Mouse (Mus musculus) myocyte (in vitro differentiated cells): ENCODE results near the gene Cfap299. TPM values are rescaled to one million over a fixed set of nuclear protein-coding genes. Genes with fewer than 3 reads are reported as not detected.

Experiments used
- H3K27me3 ChIP-seq: one replicate; pipeline ENCODE4 v1.6.1; 2011; ENCODE audit not compliant: control insufficient read depth, insufficient read depth, insufficient read length
- H3K36me3 ChIP-seq: one replicate; pipeline ENCODE4 v1.6.1; 2011; ENCODE audit not compliant: control insufficient read depth, insufficient read depth
- H3K4me2 ChIP-seq: one replicate; pipeline ENCODE4 v1.6.1; 2011; ENCODE audit warnings: low read depth, control low read depth
- H3K4me3 ChIP-seq: one replicate; pipeline ENCODE4 v1.5.1; 2011; ENCODE audit warnings: mild to moderate bottlenecking, control low read depth, moderate library complexity
- H3K79me2 ChIP-seq: one replicate; pipeline ENCODE4 v1.6.1; 2011; ENCODE audit not compliant: control insufficient read depth, insufficient read depth
- H3ac ChIP-seq: one replicate; pipeline ENCODE4 v1.6.1; 2011; ENCODE audit not compliant: control insufficient read depth, insufficient read length
- CEBPB ChIP-seq: IDR thresholded peaks from 2 replicates; pipeline ENCODE4 v1.6.1; 2011; ENCODE audit warnings: mild to moderate bottlenecking, moderate library complexity; ENCODE audit not compliant: poor library complexity, insufficient read depth, severe bottlenecking
- E2F4 ChIP-seq: IDR thresholded peaks from one replicate; pipeline ENCODE4 v1.6.1; 2011; ENCODE audit warnings: mild to moderate bottlenecking, control low read depth, moderate library complexity; ENCODE audit not compliant: insufficient read depth
- MAX ChIP-seq: IDR thresholded peaks from one replicate; pipeline ENCODE4 v1.6.1; 2011; ENCODE audit warnings: low read depth, mild to moderate bottlenecking, control low read depth
- MYOD1 ChIP-seq, 3 experiments: IDR thresholded peaks; one replicate each; pipeline ENCODE4 v1.6.1; 2011; ENCODE audit warnings: control low read depth in 2 of 3, low read depth in 2 of 3, mild to moderate bottlenecking in 2 of 3, moderate library complexity in 1 of 3; ENCODE audit not compliant: insufficient read length in 2 of 3, control insufficient read depth in 1 of 3
- MYOG ChIP-seq, 3 experiments: IDR thresholded peaks; one replicate each; pipeline ENCODE4 v1.6.1; 2011; ENCODE audit warnings: control low read depth in 2 of 3, low read depth in 2 of 3, mild to moderate bottlenecking in 2 of 3; ENCODE audit not compliant: insufficient read length in 2 of 3, control insufficient read depth in 1 of 3, insufficient read depth in 1 of 3
- POLR2A ChIP-seq: IDR thresholded peaks from one replicate; pipeline ENCODE4 v1.6.1; 2011; ENCODE audit warnings: low read depth, mild to moderate bottlenecking, control low read depth, moderate library complexity; ENCODE audit not compliant: insufficient read length
- POLR2AphosphoS2 ChIP-seq: IDR thresholded peaks from one replicate; pipeline ENCODE4 v1.6.1; 2011; ENCODE audit warnings: low read depth, control low read depth; ENCODE audit not compliant: insufficient read length
- REST ChIP-seq: IDR thresholded peaks from one replicate; pipeline ENCODE4 v1.6.1; 2011; ENCODE audit warnings: mild to moderate bottlenecking, control low read depth, moderate library complexity; ENCODE audit not compliant: insufficient read depth, insufficient read length
- SRF ChIP-seq: IDR thresholded peaks from one replicate; pipeline ENCODE4 v1.6.1; 2011; ENCODE audit warnings: low read depth; ENCODE audit not compliant: control insufficient read depth, insufficient read length
- TCF12 ChIP-seq: IDR thresholded peaks from one replicate; pipeline ENCODE4 v1.6.1; 2011; ENCODE audit warnings: mild to moderate bottlenecking, control low read depth; ENCODE audit not compliant: poor library complexity, insufficient read depth, severe bottlenecking
- TCF3 ChIP-seq: IDR thresholded peaks from one replicate; pipeline ENCODE4 v1.6.1; 2011; ENCODE audit warnings: low read depth, control low read depth; ENCODE audit not compliant: insufficient read length
- USF1 ChIP-seq: IDR thresholded peaks from one replicate; pipeline ENCODE4 v1.6.1; 2011; ENCODE audit warnings: low read depth, mild to moderate bottlenecking, control low read depth, moderate library complexity
- polyA plus RNA-seq: library from polyadenylated mRNA; unstranded; fragments of >200 nt; fragmentation: generic; extraction: Trizol; gene quantifications from one replicate; pipeline ENCODE4 v1.2.1, GENCODE M21; 2012; ENCODE audit warnings: missing spikeins

The Cfap299 gene
- polyA plus RNA-seq, 1 experiment = not detected

DNA sequence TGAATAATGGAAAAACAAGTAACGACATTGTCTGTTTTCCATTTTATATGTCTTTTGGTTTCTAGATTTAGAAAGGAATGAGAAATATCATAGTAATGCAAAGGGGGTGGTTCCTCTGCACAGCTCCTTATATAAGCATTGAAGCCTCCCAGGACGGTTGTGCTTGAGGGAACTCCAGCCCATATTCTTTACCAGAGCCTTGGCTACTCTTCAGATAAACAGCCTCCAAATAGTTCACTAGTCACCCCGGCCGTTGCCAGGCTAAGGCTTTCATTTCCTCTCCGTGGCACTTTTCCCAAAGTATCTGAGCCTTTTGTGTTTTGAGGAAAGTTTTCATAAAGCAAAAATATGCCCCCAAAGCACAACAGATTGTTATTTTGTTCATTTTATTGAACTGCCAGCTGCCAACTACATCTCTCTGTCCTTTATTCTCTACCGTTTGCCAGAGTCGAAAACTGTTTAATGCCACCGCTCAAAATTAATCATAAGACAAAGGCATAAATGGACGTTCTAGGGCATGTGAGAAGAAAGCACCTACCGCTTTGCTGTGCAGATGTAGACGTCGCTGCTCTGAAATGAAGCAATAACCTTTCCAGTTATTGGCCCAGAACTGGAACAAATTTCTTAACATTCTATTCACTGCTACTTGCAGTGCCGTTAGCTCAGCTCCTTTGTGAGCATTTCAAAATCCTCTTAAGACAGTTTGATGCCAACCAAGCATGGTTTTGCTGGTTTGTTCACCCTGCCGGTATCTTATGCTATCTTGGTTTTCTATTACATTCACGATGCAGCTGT, 433.0 kb downstream of the Cfap299 start:
- no peak overlapping the region for H3K4me3 ChIP-seq
- no peaks in the 10 kb centered on the region for H3K36me3 ChIP-seq
- no peak for TF ChIP-seq CEBPB
- TF ChIP-seq MYOD1 (IDR thresholded peaks at IDR 0.05; ENCODE audit: control insufficient read depth in 1 of 3, insufficient read length in 2 of 3, low read depth in 2 of 3) = no peak
- no peak for TF ChIP-seq REST
- no peak for TF ChIP-seq MYOG (IDR thresholded peaks at IDR 0.05; ENCODE audit: control insufficient read depth in 1 of 3, insufficient read depth in 1 of 3, insufficient read length in 2 of 3, low read depth in 2 of 3)
- TF ChIP-seq MAX = no peak
- TF ChIP-seq POLR2A = no peak
- TF ChIP-seq USF1 = no peak
- no peak for TF ChIP-seq POLR2AphosphoS2
- TF ChIP-seq TCF12 = no peak
- TF ChIP-seq SRF = no peak
- no peak for TF ChIP-seq TCF3
- TF ChIP-seq E2F4 = no peak
- no peaks in the 10 kb centered on the region for H3K27me3 ChIP-seq
- H3K4me2 ChIP-seq = no peak overlapping the region
- no peaks in the 10 kb centered on the region for H3K79me2 ChIP-seq
- no peak overlapping the region for H3ac ChIP-seq

DNA sequence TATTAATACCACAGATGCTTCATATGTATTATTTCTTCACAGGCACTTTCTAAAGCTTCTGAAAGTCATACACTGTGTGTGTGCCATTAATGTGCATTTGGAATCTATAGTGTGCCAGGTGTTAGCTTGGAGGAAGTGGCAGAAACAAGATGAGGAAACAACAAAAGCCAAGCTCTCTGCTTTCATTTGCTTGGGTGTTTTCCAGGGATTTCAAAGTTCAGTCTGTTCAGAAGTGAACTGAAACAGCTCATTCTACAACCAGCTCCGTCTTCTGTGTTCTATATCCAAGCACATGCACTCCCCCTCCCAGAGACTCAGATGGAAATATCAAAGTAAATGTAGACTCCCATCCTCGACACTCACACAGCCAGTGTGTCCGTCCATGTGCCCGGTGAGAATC, 449.5 kb downstream of the Cfap299 start:
- Histone ChIP-seq H3K79me2 (no peaks in the 10 kb centered on the region), H3K4me2 (no peak overlapping the region), H3K27me3 (no peaks in the 10 kb centered on the region), H3K4me3 (no peak overlapping the region), H3K36me3 (no peaks in the 10 kb centered on the region), H3ac (no peak overlapping the region)
- no peak for TF ChIP-seq USF1
- no peak for TF ChIP-seq MYOG (IDR thresholded peaks at IDR 0.05; ENCODE audit: control insufficient read depth in 1 of 3, insufficient read depth in 1 of 3, insufficient read length in 2 of 3, low read depth in 2 of 3)
- no peak for TF ChIP-seq POLR2A
- no peak for TF ChIP-seq SRF
- TF ChIP-seq REST = no peak
- no peak for TF ChIP-seq E2F4
- TF ChIP-seq MAX = no peak
- no peak for TF ChIP-seq TCF3
- TF ChIP-seq MYOD1 (IDR thresholded peaks at IDR 0.05; ENCODE audit: control insufficient read depth in 1 of 3, insufficient read length in 2 of 3, low read depth in 2 of 3) = no peak
- no peak for TF ChIP-seq TCF12
- TF ChIP-seq CEBPB = no peak
- no peak for TF ChIP-seq POLR2AphosphoS2

DNA sequence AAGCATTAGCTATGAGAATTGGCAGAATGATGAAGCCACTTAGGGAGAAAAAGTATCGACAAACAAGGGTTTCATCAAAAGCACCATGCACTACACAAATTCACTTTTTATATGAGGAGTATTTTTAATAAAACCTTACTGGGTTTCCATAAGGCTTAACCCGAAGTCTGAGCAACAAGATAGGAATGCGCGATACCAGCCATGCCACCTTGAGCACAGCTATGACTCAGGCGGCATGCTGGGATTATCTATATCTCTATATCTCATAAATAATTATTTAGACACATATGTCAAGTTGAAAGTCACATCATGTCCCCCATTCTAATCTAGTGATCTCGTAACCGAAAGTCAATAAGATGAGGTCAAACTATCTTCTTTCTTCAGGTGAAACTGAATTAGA, 453.0 kb downstream of the Cfap299 start:
- no peaks in the 10 kb centered on the region for H3K27me3 ChIP-seq
- H3K79me2 ChIP-seq = no peaks in the 10 kb centered on the region
- H3ac ChIP-seq = no peak overlapping the region
- TF ChIP-seq MYOD1 (IDR thresholded peaks at IDR 0.05; ENCODE audit: control insufficient read depth in 1 of 3, insufficient read length in 2 of 3, low read depth in 2 of 3) (no peak), CEBPB (no peak), MAX (no peak), MYOG (IDR thresholded peaks at IDR 0.05; ENCODE audit: control insufficient read depth in 1 of 3, insufficient read depth in 1 of 3, insufficient read length in 2 of 3, low read depth in 2 of 3) (no peak), E2F4 (no peak), POLR2A (no peak)
- H3K4me2 ChIP-seq = no peak overlapping the region
- no peak overlapping the region for H3K4me3 ChIP-seq
- no peaks in the 10 kb centered on the region for H3K36me3 ChIP-seq

DNA sequence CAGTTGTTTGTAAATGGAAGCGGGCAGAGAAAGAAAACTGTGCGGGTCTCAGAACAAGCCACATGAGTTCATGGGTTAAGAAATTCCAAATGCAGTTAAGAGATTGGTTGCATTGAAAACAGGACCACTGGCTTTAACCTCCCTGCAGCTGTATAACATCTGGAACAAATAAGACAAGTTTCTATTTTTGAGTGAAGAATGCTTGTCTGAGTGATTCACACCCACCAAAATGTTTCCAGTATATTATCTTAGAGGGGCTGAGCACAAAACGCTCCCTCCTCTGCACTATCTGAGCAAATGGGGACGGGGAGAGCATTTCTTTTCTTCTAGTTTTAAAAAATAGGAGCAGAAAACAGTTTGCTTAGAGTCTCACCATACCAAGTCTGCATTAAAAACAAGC, 458.6 kb downstream of the Cfap299 start:
- H3ac ChIP-seq = no peak overlapping the region
- H3K27me3 ChIP-seq = peaks cover 9% of the 10 kb centered on the region
- no peak overlapping the region for H3K4me2 ChIP-seq
- no peak for TF ChIP-seq TCF3
- TF ChIP-seq TCF12 = no peak
- TF ChIP-seq MAX = no peak
- no peak for TF ChIP-seq E2F4
- TF ChIP-seq MYOD1 (IDR thresholded peaks at IDR 0.05; ENCODE audit: control insufficient read depth in 1 of 3, insufficient read length in 2 of 3, low read depth in 2 of 3) = no peak
- no peak for TF ChIP-seq POLR2AphosphoS2
- TF ChIP-seq USF1 = no peak
- no peak for TF ChIP-seq MYOG (IDR thresholded peaks at IDR 0.05; ENCODE audit: control insufficient read depth in 1 of 3, insufficient read depth in 1 of 3, insufficient read length in 2 of 3, low read depth in 2 of 3)
- TF ChIP-seq REST = no peak
- no peak for TF ChIP-seq POLR2A
- TF ChIP-seq SRF = no peak
- TF ChIP-seq CEBPB = no peak
- no peak overlapping the region for H3K4me3 ChIP-seq
- no peaks in the 10 kb centered on the region for H3K36me3 ChIP-seq
- no peaks in the 10 kb centered on the region for H3K79me2 ChIP-seq
